Mouse (Mus musculus) forebrain, embryonic 14.5 days (tissue): ENCODE results near the gene Meis2. TPM values are rescaled to one million over a fixed set of nuclear protein-coding genes. Genes with fewer than 3 reads are reported as not detected.

Experiments used
- ATAC-seq: fragments of 200-750 bp; cut with Nextera tagmentation; 2 replicates; pipeline ENCODE4 v1.8.0; 2017; ENCODE audit warnings: mild to moderate bottlenecking, moderate library complexity
- DNase-seq: peaks from one replicate; pipeline ENCODE4 v3.0.0-alpha.2; 2015; ENCODE audit warnings: low spot score
- H3K27ac ChIP-seq: fragments of 300-500 bp; sonication (generic); 2 replicates; pipeline ENCODE4 v1.5.1; 2014; ENCODE audit warnings: low read depth, mild to moderate bottlenecking, control low read depth, low read length, moderate library complexity
- H3K27me3 ChIP-seq: fragments of 300-500 bp; sonication (generic); replicated peaks from 2 replicates; pipeline ENCODE4 v1.6.1; 2014; ENCODE audit warnings: low read length, control low read depth, mixed read lengths; ENCODE audit not compliant: control insufficient read depth, insufficient read depth
- H3K36me3 ChIP-seq: fragments of 300-500 bp; sonication (generic); 2 replicates; pipeline ENCODE4 v1.6.1; 2014; ENCODE audit warnings: low read length, control low read depth; ENCODE audit not compliant: control insufficient read depth, insufficient read depth
- H3K4me1 ChIP-seq: fragments of 300-500 bp; sonication (generic); 2 replicates; pipeline ENCODE4 v1.6.1; 2014; ENCODE audit warnings: antibody characterized with exemption, low read length, control low read depth; ENCODE audit not compliant: control insufficient read depth, insufficient read depth
- H3K4me2 ChIP-seq: fragments of 300-500 bp; sonication (generic); 2 replicates; pipeline ENCODE4 v1.6.1; 2014; ENCODE audit warnings: mild to moderate bottlenecking, control low read depth, low read length
- H3K4me3 ChIP-seq: fragments of 300-500 bp; sonication (generic); 2 replicates; pipeline ENCODE4 v1.5.1; 2014; ENCODE audit warnings: low read depth, low read length, control low read depth
- H3K9ac ChIP-seq: fragments of 300-500 bp; sonication (generic); 2 replicates; pipeline ENCODE4 v1.6.1; 2014; ENCODE audit warnings: mild to moderate bottlenecking, low read length, control low read depth, moderate library complexity
- H3K9me3 ChIP-seq: fragments of 300-500 bp; sonication (generic); replicated peaks from 2 replicates; pipeline ENCODE4 v1.6.1; 2016; ENCODE audit warnings: low read length, control low read depth, mixed read lengths; ENCODE audit not compliant: control insufficient read depth
- WGBS: fragments of 180-500 bp; shearing (Covaris S2); extraction: QIAGEN DNeasy Blood & Tissue Kit; methylation state at CpG from one replicate; pipeline ENCODE4 v1.1.7; 2014; 5-methylcytosine and 5-hydroxymethylcytosine counted together
- polyA plus RNA-seq: library from polyadenylated mRNA; unstranded; fragments of >200 nt; fragmentation: Nextera tagmentation; extraction: Ambion mirVana; gene quantifications from 2 replicates; pipeline ENCODE4 v1.2.1, GENCODE M21; 2014

Gene Meis2
- polyA plus RNA-seq, result 99.1 and 114 TPM in 2 replicates

- Histone ChIP-seq H3K36me3 (peaks cover 10% of the 10 kb centered on the region), H3K9ac (peak within 1 kb of the TSS; percentile 99), H3K4me1 (peaks cover under 1% of the 10 kb centered on the region; the same call in 1 of the 2 replicates), H3K27ac (peak within 1 kb of the TSS; percentile 99), H3K4me2 (peak within 1 kb of the TSS; percentile 81), H3K4me3 (peak within 1 kb of the TSS; percentile 70), H3K9me3 (no peaks in the 10 kb centered on the region), H3K27me3 (no peaks in the 10 kb centered on the region)
- peak; percentile 83 for ATAC-seq
- WGBS, result under 1% methylated on average over 31 of the region's 37 CpGs
- DNase-seq, result peak; percentile 95
These were observed at the start of gene Meis2 for GRCm38 (mm10) chr2:116065570-116066005. Gene Meis2, minus strand, starts transcription at chr2:116065839.

GRCm38 (mm10) chr2:116106194-116106593, 40.6 kb upstream of the Meis2 start:
- Histone ChIP-seq H3K9me3 (0 out of 2 replicates have a peak, but pooled peaks cover 2% of the 10 kb centered on the region), H3K4me2 (no peak overlapping the region), H3K4me3 (no peak overlapping the region), H3K4me1 (peaks cover 7% of the 10 kb centered on the region; the same call in 1 of the 2 replicates), H3K27me3 (no peaks in the 10 kb centered on the region), H3K36me3 (no peaks in the 10 kb centered on the region), H3K27ac (no peak overlapping the region), H3K9ac (no peak overlapping the region)
- peak; percentile 51 for DNase-seq
- 52% methylated on average over 4 of the region's 4 CpGs for WGBS
- no peak for ATAC-seq

- DNase-seq (peak; percentile 56), ATAC-seq (no peak)
- H3K9me3 ChIP-seq, result 0 out of 2 replicates have a peak, but pooled peaks cover 2% of the 10 kb centered on the region
- H3K4me2 ChIP-seq, result no peak overlapping the region
- H3K4me1 ChIP-seq, result peaks cover 7% of the 10 kb centered on the region; the same call in 1 of the 2 replicates
- H3K27me3 ChIP-seq, result no peaks in the 10 kb centered on the region
- 57% methylated on average over 3 of the region's 3 CpGs for WGBS
- no peak overlapping the region for H3K9ac ChIP-seq
- H3K27ac ChIP-seq, result no peak overlapping the region
- no peak overlapping the region for H3K4me3 ChIP-seq
- no peaks in the 10 kb centered on the region for H3K36me3 ChIP-seq
These were observed 39.5 kb upstream of the Meis2 start for GRCm38 (mm10) chr2:116105179-116105578.

- Histone ChIP-seq H3K9ac (no peak overlapping the region), H3K4me1 (peaks cover 7% of the 10 kb centered on the region; the same call in 1 of the 2 replicates), H3K4me3 (no peak overlapping the region), H3K27me3 (no peaks in the 10 kb centered on the region), H3K9me3 (no peaks in the 10 kb centered on the region), H3K4me2 (no peak overlapping the region), H3K36me3 (no peaks in the 10 kb centered on the region), H3K27ac (no peak overlapping the region)
- WGBS, result 34% methylated on average over 5 of the region's 5 CpGs
- ATAC-seq, result peak; percentile 73; the same call in 1 of the 2 replicates
- peak; percentile 52 for DNase-seq
These were observed 37.9 kb upstream of the Meis2 start for GRCm38 (mm10) chr2:116103411-116103996.

- no peaks in the 10 kb centered on the region for H3K36me3 ChIP-seq
- no peak overlapping the region for H3K4me3 ChIP-seq
- DNase-seq (peak; percentile 36), ATAC-seq (no peak)
- no peaks in the 10 kb centered on the region for H3K27me3 ChIP-seq
- no peak overlapping the region for H3K4me2 ChIP-seq
- H3K4me1 ChIP-seq, result peaks cover 7% of the 10 kb centered on the region; the same call in 1 of the 2 replicates
- H3K27ac ChIP-seq, result no peak overlapping the region
- H3K9me3 ChIP-seq, result no peaks in the 10 kb centered on the region
- no peak overlapping the region for H3K9ac ChIP-seq
These were observed 35.6 kb upstream of the Meis2 start for GRCm38 (mm10) chr2:116101221-116101620.

- H3K27me3 ChIP-seq, result 0 out of 2 replicates have a peak, but pooled peaks cover 6% of the 10 kb centered on the region
- no peak overlapping the region for H3K9ac ChIP-seq
- no peaks in the 10 kb centered on the region for H3K4me1 ChIP-seq
- H3K9me3 ChIP-seq, result peaks cover 12% of the 10 kb centered on the region
- no peaks in the 10 kb centered on the region for H3K36me3 ChIP-seq
- WGBS, result 87% methylated on average over 2 of the region's 2 CpGs
- no peak overlapping the region for H3K4me3 ChIP-seq
- DNase-seq, result no peak
- no peak overlapping the region for H3K27ac ChIP-seq
- no peak overlapping the region for H3K4me2 ChIP-seq
- no peak for ATAC-seq
These were observed 15.3 kb upstream of the Meis2 start for GRCm38 (mm10) chr2:116080961-116081360.

GRCm38 (mm10) chr2:116078841-116079240, 13.2 kb upstream of the Meis2 start:
- no peaks in the 10 kb centered on the region for H3K36me3 ChIP-seq
- no peak overlapping the region for H3K9ac ChIP-seq
- no peak overlapping the region for H3K4me2 ChIP-seq
- DNase-seq (no peak), ATAC-seq (no peak)
- H3K9me3 ChIP-seq, result peaks cover 12% of the 10 kb centered on the region
- H3K27ac ChIP-seq, result no peak overlapping the region
- WGBS, result 88% methylated on average over 2 of the region's 2 CpGs
- H3K4me3 ChIP-seq, result no peak overlapping the region
- H3K27me3 ChIP-seq, result 0 out of 2 replicates have a peak, but pooled peaks cover 8% of the 10 kb centered on the region
- H3K4me1 ChIP-seq, result peaks cover 11% of the 10 kb centered on the region; the same call in 1 of the 2 replicates

- Histone ChIP-seq H3K4me2 (no peak overlapping the region), H3K27ac (no peak overlapping the region), H3K9me3 (peaks cover 10% of the 10 kb centered on the region), H3K27me3 (0 out of 2 replicates have a peak, but pooled peaks cover 8% of the 10 kb centered on the region), H3K4me1 (peaks cover 15% of the 10 kb centered on the region; the same call in 1 of the 2 replicates), H3K4me3 (no peak overlapping the region), H3K9ac (no peak overlapping the region), H3K36me3 (no peaks in the 10 kb centered on the region)
- WGBS, result 78% methylated on average over 3 of the region's 3 CpGs
- DNase-seq (no peak), ATAC-seq (no peak)
These were observed 12.1 kb upstream of the Meis2 start for GRCm38 (mm10) chr2:116077716-116078115.
